Mouse (Mus musculus): ENCODE data around the gene Zfp174. TPM values are rescaled to one million over a fixed set of nuclear protein-coding genes. Genes with fewer than 3 reads are reported as not detected.

Zfp174 gene
- polyA plus RNA-seq (2017; shearing (Covaris generic)) = not detected

GRCm38 (mm10) chr16:3846711-3847518 lies at the start of gene Zfp174:
Zfp174 (plus strand) TSS chr16:3847268.

GRCm38 (mm10) chr16:3830588-3831109 lies 16.4 kb upstream of the Zfp174 start, which contains the start of gene Olfr15:
Olfr15 (plus strand) TSS chr16:3830878.

GRCm38 (mm10) chr16:3872216-3873047 lies 25.4 kb downstream of the Zfp174 start, which contains the start of gene Naa60:
Naa60 (plus strand) TSS chr16:3872375.

GRCm38 (mm10) chr16:3884201-3885064 lies 37.4 kb downstream of the Zfp174 start, which contains the start of the genes Zfp597 and Gm20695:
Zfp597 (minus strand) TSS chr16:3884561.
Gm20695 (plus strand) TSS chr16:3884648.

Other genes starting within 250 kb of the Zfp174 start
- not detected for gene Mefv, start 129.2 kb upstream of the Zfp174 start, polyA plus RNA-seq (2017; shearing (Covaris generic))
- 55.4 TPM for gene Zfp263, start 103.2 kb upstream of the Zfp174 start, polyA plus RNA-seq (2017; shearing (Covaris generic))
- 0.26 TPM for gene Olfr15, start 16.4 kb upstream of the Zfp174 start, polyA plus RNA-seq (2017; shearing (Covaris generic))
- gene Naa60, start 25.1 kb downstream of the Zfp174 start, polyA plus RNA-seq (2017; shearing (Covaris generic)) = 78.3 TPM
- gene Zfp597, start 37.3 kb downstream of the Zfp174 start, polyA plus RNA-seq (2017; shearing (Covaris generic)) = 8.5 TPM
- gene Gm20695, start 37.4 kb downstream of the Zfp174 start, polyA plus RNA-seq (2017; shearing (Covaris generic)) = not detected
- gene 1700037C18Rik, start 61.4 kb downstream of the Zfp174 start, polyA plus RNA-seq (2017; shearing (Covaris generic)) = 8.0 TPM
- 11.9 TPM for gene Cluap1, start 61.5 kb downstream of the Zfp174 start, polyA plus RNA-seq (2017; shearing (Covaris generic))
- 35.6 TPM for gene Nlrc3, start 129.4 kb downstream of the Zfp174 start, polyA plus RNA-seq (2017; shearing (Covaris generic))
- gene Slx4, start 156.5 kb downstream of the Zfp174 start, polyA plus RNA-seq (2017; shearing (Covaris generic)) = 21.7 TPM
- gene Dnase1, start 189.7 kb downstream of the Zfp174 start, polyA plus RNA-seq (2017; shearing (Covaris generic)) = 5.1 TPM
- 60.4 TPM for gene Trap1, start 230.6 kb downstream of the Zfp174 start, polyA plus RNA-seq (2017; shearing (Covaris generic))